Mouse (Mus musculus): ENCODE data around the gene Gm47959. TPM values are rescaled to one million over a fixed set of nuclear protein-coding genes. Genes with fewer than 3 reads are reported as not detected.

The Gm47959 gene
- not detected for total RNA-seq (2023)

DNA sequence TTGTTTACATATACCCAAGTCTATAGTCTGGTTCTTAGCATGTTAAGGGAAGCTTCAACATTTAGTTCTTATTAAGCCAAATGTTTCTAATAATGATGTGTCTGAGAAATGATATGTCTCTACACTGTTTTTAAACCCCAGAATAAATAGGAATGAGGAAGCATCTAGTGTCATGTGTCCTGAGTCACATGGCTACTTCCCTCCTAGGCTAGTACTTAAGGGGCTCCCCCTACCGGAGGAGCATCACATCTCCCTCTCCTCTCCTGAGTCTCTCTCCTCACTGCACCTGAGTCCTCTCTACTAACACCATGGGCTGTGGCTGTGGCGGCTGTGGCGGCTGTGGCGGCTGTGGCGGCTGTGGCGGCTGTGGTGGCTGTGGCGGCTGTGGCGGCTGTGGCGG is at the start of gene Gm47959:
Gm47959 (plus strand) TSS at position 243 of the 400 bp plus-strand sequence.

DNA sequence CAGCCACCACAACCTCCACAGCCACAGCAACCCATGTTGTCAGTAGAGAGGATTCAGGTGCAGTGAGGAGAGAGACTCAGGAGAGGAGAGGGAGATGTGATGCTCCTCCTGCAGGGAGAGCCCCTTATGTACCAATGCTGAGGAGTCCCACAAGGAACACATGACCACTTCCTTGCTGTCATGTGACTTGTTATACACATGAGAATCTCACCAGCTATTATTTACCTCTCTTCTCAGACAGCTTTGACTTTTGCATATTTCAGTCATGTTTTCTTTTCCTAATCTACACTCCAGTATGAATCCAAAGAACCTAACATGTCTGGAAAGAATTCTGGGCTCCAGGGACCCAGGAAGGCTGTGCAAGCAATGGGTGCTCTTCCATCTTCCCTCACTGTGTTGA is 44.4 kb upstream of the Gm47959 start, which contains the start of gene Gm7544:
Gm7544 (minus strand) TSS at position 101 of the 400 bp plus-strand sequence.

DNA sequence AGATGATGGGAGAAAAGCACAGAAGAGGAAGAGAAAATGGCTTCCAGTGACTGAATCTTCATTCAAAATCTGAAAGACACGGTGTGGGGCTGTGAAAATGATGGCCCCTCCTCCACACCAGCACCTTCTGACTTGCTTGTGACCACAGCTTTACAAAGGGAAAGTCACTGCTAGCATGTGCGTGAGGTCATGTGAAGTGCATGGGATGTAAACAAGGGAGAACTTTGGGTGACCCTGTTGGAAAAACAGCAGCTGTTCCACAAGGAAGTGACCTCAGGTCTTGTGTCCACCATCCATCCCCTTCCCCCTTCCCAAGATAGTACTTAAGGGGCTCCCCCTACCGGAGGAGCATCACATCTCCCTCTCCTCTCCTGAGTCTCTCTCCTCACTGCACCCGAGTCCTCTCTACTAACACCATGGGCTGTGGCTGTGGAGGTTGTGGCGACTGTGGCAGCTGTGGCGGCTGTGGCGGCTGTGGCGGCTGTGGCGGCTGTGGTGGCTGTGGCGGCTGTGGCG is 40.4 kb upstream of the Gm47959 start, which contains the start of gene Gm47955:
Gm47955 (plus strand) TSS at position 417 of the 516 bp plus-strand sequence.

GRCm38 (mm10) chr1:83038109-83038672 is 37.8 kb downstream of the Gm47959 start, which contains the start of gene Slc19a3:
Gene Slc19a3 (minus strand): TSS chr1:83038448.

DNA sequence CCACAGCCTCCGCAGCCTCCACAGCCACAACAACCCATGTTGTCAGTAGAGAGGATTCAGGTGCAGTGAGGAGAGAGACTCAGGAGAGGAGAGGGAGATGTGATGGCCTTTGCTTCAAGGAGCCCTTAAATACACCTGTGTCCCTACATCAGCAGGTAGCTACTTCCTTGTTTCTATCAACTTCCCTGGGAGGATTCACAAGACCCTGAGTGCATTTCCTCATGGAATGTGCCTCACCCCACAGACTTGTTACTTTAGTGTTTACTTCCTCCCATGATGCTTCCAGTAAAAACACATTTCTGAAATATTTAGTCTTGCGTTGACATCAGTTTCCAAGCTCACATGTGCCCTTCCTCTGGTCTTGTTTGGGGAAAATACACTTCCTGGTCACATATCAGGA is 42.0 kb downstream of the Gm47959 start, which contains the start of gene Krtap28-10:
Krtap28-10 (minus strand) TSS at position 101 of the 400 bp plus-strand sequence.

GRCm38 (mm10) chr1:83044882-83045427 is 44.6 kb downstream of the Gm47959 start, which contains the start of gene Gm47969:
Gene Gm47969 (plus strand): TSS chr1:83044932.

Other genes starting within 250 kb of the Gm47959 start
- not detected for gene Tm4sf20, start 232.1 kb upstream of the Gm47959 start, total RNA-seq (2023)
- gene Gm47791, start 229.3 kb upstream of the Gm47959 start, total RNA-seq (2023): not detected
- 80.4 TPM for gene Agfg1, start 161.1 kb upstream of the Gm47959 start, total RNA-seq (2023)
- gene A030005L19Rik, start 87.2 kb upstream of the Gm47959 start, total RNA-seq (2023): 2.7 TPM
- gene A030014E15Rik, start 75.6 kb upstream of the Gm47959 start, total RNA-seq (2023): not detected
- gene Gm6217, start 69.1 kb upstream of the Gm47959 start, total RNA-seq (2023): not detected
- gene A030003K21Rik, start 57.2 kb upstream of the Gm47959 start, total RNA-seq (2023): not detected
- not detected for gene Gm7544, start 44.5 kb upstream of the Gm47959 start, total RNA-seq (2023)
- not detected for gene Gm47955, start 40.3 kb upstream of the Gm47959 start, total RNA-seq (2023)
- gene Slc19a3, start 37.9 kb downstream of the Gm47959 start, total RNA-seq (2023): not detected
- gene Krtap28-10, start 41.9 kb downstream of the Gm47959 start, total RNA-seq (2023): not detected
- not detected for gene Gm47969, start 44.4 kb downstream of the Gm47959 start, total RNA-seq (2023)
- not detected for gene A030005K14Rik, start 58.8 kb downstream of the Gm47959 start, total RNA-seq (2023)
- not detected for gene Krtap28-13, start 60.4 kb downstream of the Gm47959 start, total RNA-seq (2023)
- not detected for gene Ccl20, start 116.2 kb downstream of the Gm47959 start, total RNA-seq (2023)
- gene Daw1, start 159.2 kb downstream of the Gm47959 start, total RNA-seq (2023): not detected

All from CD8-positive naive resting alpha-beta T cell, adult 57 days (primary cell).